Mouse (Mus musculus) naive thymus-derived CD4-positive, alpha-beta T cell, adult 5 months (primary cell): ENCODE results near the gene Olfr769. TPM values are rescaled to one million over a fixed set of nuclear protein-coding genes. Genes with fewer than 3 reads are reported as not detected.

Experiments used
- polyA plus RNA-seq: library from polyadenylated mRNA; unstranded; fragments of 100-300 nt; shearing (Covaris generic); gene quantifications from one replicate; pipeline ENCODE4 v1.2.1, GENCODE M21; 2017

Olfr769 gene
- polyA plus RNA-seq = not detected

GRCm38 (mm10) chr10:129117761-129118160, at the start of gene Olfr769:
Olfr769 (minus strand) TSS chr10:129117861.

GRCm38 (mm10) chr10:129164651-129165050, 47.0 kb upstream of the Olfr769 start, which contains the start of gene Olfr771:
Olfr771 (minus strand) TSS chr10:129164751.

GRCm38 (mm10) chr10:129138898-129139297, 21.2 kb upstream of the Olfr769 start, which contains the start of gene Olfr770:
Olfr770 (minus strand) TSS chr10:129138998.

GRCm38 (mm10) chr10:129099275-129099674, 18.4 kb downstream of the Olfr769 start, which contains the start of gene Olfr768:
Olfr768 (minus strand) TSS chr10:129099375.

GRCm38 (mm10) chr10:129082810-129083209, 34.9 kb downstream of the Olfr769 start, which contains the start of gene Olfr767:
Olfr767 (minus strand) TSS chr10:129082910.

GRCm38 (mm10) chr10:129068877-129069276, 48.8 kb downstream of the Olfr769 start, which contains the start of gene Olfr766-ps1:
Olfr766-ps1 (minus strand) TSS chr10:129068977.

Other genes starting within 250 kb of the Olfr769 start
- 1.2 TPM for gene Gdf11, start 226.1 kb downstream of the Olfr769 start, polyA plus RNA-seq
- gene Cd63, start 216.9 kb downstream of the Olfr769 start, polyA plus RNA-seq = not detected
- gene Rdh5, start 195.0 kb downstream of the Olfr769 start, polyA plus RNA-seq = 8.4 TPM
- gene Bloc1s1, start 193.8 kb downstream of the Olfr769 start, polyA plus RNA-seq = 85.2 TPM
- gene Itga7, start 184.0 kb downstream of the Olfr769 start, polyA plus RNA-seq = 8.8 TPM
- not detected for gene Mettl7b, start 156.9 kb downstream of the Olfr769 start, polyA plus RNA-seq
- gene Olfr9, start 128.4 kb downstream of the Olfr769 start, polyA plus RNA-seq = 0.12 TPM
- not detected for gene Olfr763, start 107.1 kb downstream of the Olfr769 start, polyA plus RNA-seq
- not detected for gene Olfr764-ps1, start 78.0 kb downstream of the Olfr769 start, polyA plus RNA-seq
- gene Olfr765, start 67.9 kb downstream of the Olfr769 start, polyA plus RNA-seq = not detected
- gene Olfr766-ps1, start 48.9 kb downstream of the Olfr769 start, polyA plus RNA-seq = not detected
- not detected for gene Olfr767, start 35.0 kb downstream of the Olfr769 start, polyA plus RNA-seq
- gene Olfr768, start 18.5 kb downstream of the Olfr769 start, polyA plus RNA-seq = not detected
- not detected for gene Olfr770, start 21.1 kb upstream of the Olfr769 start, polyA plus RNA-seq
- not detected for gene Olfr771, start 46.9 kb upstream of the Olfr769 start, polyA plus RNA-seq
- gene Olfr772, start 60.1 kb upstream of the Olfr769 start, polyA plus RNA-seq = not detected
- not detected for gene Olfr773, start 69.6 kb upstream of the Olfr769 start, polyA plus RNA-seq
- gene Olfr774, start 118.3 kb upstream of the Olfr769 start, polyA plus RNA-seq = not detected
- gene Olfr775, start 130.6 kb upstream of the Olfr769 start, polyA plus RNA-seq = not detected
- not detected for gene Olfr776, start 141.3 kb upstream of the Olfr769 start, polyA plus RNA-seq
- gene Olfr777, start 153.6 kb upstream of the Olfr769 start, polyA plus RNA-seq = not detected
- not detected for gene Olfr780, start 200.3 kb upstream of the Olfr769 start, polyA plus RNA-seq
- not detected for gene Olfr781, start 211.0 kb upstream of the Olfr769 start, polyA plus RNA-seq
- gene Olfr782, start 231.0 kb upstream of the Olfr769 start, polyA plus RNA-seq = not detected